Mouse (Mus musculus): Measurements from ENCODE around the gene Slc25a24.

DNA sequence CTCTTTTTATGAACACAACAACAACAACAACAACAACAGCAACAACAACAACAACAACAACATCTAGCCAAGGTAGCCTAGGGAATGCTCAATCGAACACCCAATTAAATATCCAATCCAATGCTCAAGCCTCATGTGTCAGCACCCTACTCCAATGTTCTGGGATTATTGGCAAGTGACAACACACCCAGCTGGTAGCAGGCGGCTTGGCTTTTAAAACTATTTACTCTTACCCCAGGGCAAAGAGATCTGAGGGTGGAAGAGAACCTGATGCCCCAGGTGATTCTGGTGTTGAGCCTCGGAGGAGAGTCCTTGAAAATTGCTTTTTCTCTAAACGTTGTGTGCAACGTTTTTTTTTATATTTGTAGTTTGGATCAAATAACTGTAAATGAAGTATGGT is 51.4 kb downstream of the Slc25a24 start:
- TF ChIP-seq POLR2A (IDR thresholded peaks at IDR 0.05; ENCODE audit: insufficient read depth, low read length): no peak
- no peak for TF ChIP-seq CTCF (IDR thresholded peaks at IDR 0.05; ENCODE audit: low read depth, low read length)
